Mouse (Mus musculus) spleen, adult 2 months (tissue): ENCODE measurements around the gene Prf1. TPM values are rescaled to one million over a fixed set of nuclear protein-coding genes. Genes with fewer than 3 reads are reported as not detected.

Experiments used
- DNase-seq, 2 experiments: peaks; one replicate each; pipeline versions ENCODE4 v3.0.0 to v3.0.0-alpha.2; 2012 to 2021; ENCODE audit warnings: low spot score in 2 of 2, low read depth in 1 of 2
- H3K27ac ChIP-seq: fragments of 200-500 bp; 2 replicates; pipeline ENCODE4 v1.5.1; 2012; ENCODE audit warnings: low read length, inconsistent platforms; ENCODE audit not compliant: insufficient read depth
- H3K27me3 ChIP-seq: fragments of 200-500 bp; 2 replicates; pipeline ENCODE4 v1.6.1; 2012; ENCODE audit warnings: mild to moderate bottlenecking, moderate library complexity, low read length, inconsistent platforms; ENCODE audit not compliant: control insufficient read depth, insufficient read depth
- H3K36me3 ChIP-seq: fragments of 200-500 bp; 2 replicates; pipeline ENCODE4 v1.6.1; 2012; ENCODE audit warnings: mild to moderate bottlenecking, low read length, inconsistent platforms; ENCODE audit not compliant: control insufficient read depth, insufficient read depth
- H3K4me1 ChIP-seq: fragments of 200-500 bp; 2 replicates; pipeline ENCODE4 v1.6.1; 2011; ENCODE audit warnings: inconsistent platforms; ENCODE audit not compliant: control insufficient read depth, insufficient read depth, insufficient read length
- H3K4me3 ChIP-seq: fragments of 200-500 bp; 2 replicates; pipeline ENCODE4 v1.5.1; 2011; ENCODE audit warnings: mild to moderate bottlenecking, inconsistent platforms; ENCODE audit not compliant: insufficient read depth, insufficient read length; ENCODE audit errors: extremely low read depth
- CTCF ChIP-seq: fragments of 200-500 bp; IDR thresholded peaks from 2 replicates; pipeline ENCODE4 v1.5.1; 2011; ENCODE audit warnings: mild to moderate bottlenecking, inconsistent platforms; ENCODE audit not compliant: insufficient read depth, insufficient read length, insufficient replicate concordance; ENCODE audit errors: extremely low read depth
- POLR2A ChIP-seq: fragments of 200-500 bp; IDR thresholded peaks from 2 replicates; pipeline ENCODE4 v1.6.1; 2011; ENCODE audit warnings: low read depth, low read length, inconsistent platforms
- WGBS: fragments of 180-500 bp; shearing (Covaris S2); methylation state at CpG from one replicate; pipeline ENCODE4 v1.1.7; 2018; 5-methylcytosine and 5-hydroxymethylcytosine counted together
- polyA plus RNA-seq: library from polyadenylated mRNA; depleted of rRNA; stranded (reverse); fragments of >200 nt; gene quantifications from 2 replicates; pipeline ENCODE4 v1.2.3, GENCODE M21; 2012

Prf1 gene
- polyA plus RNA-seq, 1 experiment: 16.2 TPM

GRCm38 (mm10) chr10:61304046-61304445, 6.4 kb downstream of the Prf1 start:
- DNase-seq: no peak
- WGBS: 91% methylated on average over 6 of the region's 6 CpGs
- no peak overlapping the region for H3K4me3 ChIP-seq
- H3K4me1 ChIP-seq: no peaks in the 10 kb centered on the region; the same call in 1 of the 2 replicates
- H3K27ac ChIP-seq: no peak overlapping the region
- no peaks in the 10 kb centered on the region for H3K27me3 ChIP-seq
- TF ChIP-seq POLR2A (no peak), CTCF (no peak)
- H3K36me3 ChIP-seq: no peaks in the 10 kb centered on the region

DNA sequence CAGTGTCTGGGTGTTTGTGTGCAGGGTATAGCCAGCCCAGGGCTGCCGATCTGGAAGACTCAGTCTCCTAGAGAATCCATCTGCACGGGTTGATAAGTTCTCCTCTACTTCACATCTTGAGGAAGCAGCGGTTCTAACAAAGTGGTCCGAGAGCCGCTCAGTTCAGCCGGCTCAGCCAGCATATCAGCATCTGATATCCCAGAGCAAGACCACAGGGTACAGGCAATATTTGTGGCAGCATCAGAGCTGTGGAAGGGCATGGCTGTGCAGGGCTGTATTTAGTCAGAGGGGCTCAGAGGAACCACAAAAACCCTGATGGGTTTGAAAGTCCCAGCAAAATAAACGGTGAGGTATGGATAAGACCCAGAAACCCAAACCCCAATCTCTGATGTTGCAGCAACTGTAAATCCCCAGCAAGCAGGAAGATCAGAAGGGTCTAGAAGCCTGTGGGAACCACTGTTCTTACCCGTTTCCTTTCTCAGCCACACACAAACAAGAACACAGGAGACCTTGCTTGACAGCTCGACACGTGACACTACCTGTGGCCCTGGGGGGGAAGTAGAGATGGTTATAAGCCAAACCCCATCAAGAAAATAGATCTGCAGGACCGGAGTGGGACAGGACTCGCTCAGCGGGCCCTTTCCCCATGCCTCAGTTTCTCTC, 8.4 kb downstream of the Prf1 start:
- Histone ChIP-seq H3K27me3 (no peaks in the 10 kb centered on the region), H3K4me1 (no peaks in the 10 kb centered on the region; the same call in 1 of the 2 replicates), H3K36me3 (no peaks in the 10 kb centered on the region), H3K27ac (peak overlapping the region; percentile 24; the same call in 1 of the 2 replicates), H3K4me3 (no peak overlapping the region)
- 22% methylated on average over 13 of the region's 13 CpGs for WGBS
- no peak for TF ChIP-seq POLR2A
- TF ChIP-seq CTCF: no peak
- peak; percentile 17 to 46 for DNase-seq

GRCm38 (mm10) chr10:61308706-61309320, 11.2 kb downstream of the Prf1 start:
- DNase-seq: no peak
- no peaks in the 10 kb centered on the region for H3K36me3 ChIP-seq
- no peak overlapping the region for H3K27ac ChIP-seq
- no peaks in the 10 kb centered on the region for H3K27me3 ChIP-seq
- WGBS: 76% methylated on average over 12 of the region's 12 CpGs
- no peak overlapping the region for H3K4me3 ChIP-seq
- no peaks in the 10 kb centered on the region; the same call in 1 of the 2 replicates for H3K4me1 ChIP-seq
- TF ChIP-seq CTCF: no peak

DNA sequence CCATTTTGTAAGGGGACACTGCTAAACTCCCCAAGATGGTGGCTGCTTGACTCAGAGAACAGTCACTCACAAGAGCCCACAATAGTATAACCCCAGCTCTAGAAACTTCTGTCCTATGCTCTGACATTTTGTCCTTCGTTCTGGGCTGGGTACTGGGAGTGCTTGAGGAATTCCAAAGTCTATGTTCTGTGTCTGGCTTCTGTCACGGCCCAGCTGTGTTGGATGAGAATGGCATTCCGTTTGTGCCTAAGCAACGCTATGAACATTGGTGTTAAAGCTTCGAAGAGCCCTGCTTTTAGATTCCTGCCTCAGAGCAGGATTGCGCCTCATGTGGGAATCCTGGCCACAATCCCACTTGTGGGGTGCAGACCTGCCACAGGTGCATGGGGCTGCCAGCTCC, 14.5 kb downstream of the Prf1 start:
- TF ChIP-seq POLR2A: no peak
- TF ChIP-seq CTCF: no peak
- DNase-seq: no peak
- H3K4me3 ChIP-seq: no peak overlapping the region
- WGBS: 93% methylated on average over 6 of the region's 6 CpGs
- H3K4me1 ChIP-seq: no peaks in the 10 kb centered on the region
- no peak overlapping the region for H3K27ac ChIP-seq
- no peaks in the 10 kb centered on the region for H3K27me3 ChIP-seq
- H3K36me3 ChIP-seq: no peaks in the 10 kb centered on the region

DNA sequence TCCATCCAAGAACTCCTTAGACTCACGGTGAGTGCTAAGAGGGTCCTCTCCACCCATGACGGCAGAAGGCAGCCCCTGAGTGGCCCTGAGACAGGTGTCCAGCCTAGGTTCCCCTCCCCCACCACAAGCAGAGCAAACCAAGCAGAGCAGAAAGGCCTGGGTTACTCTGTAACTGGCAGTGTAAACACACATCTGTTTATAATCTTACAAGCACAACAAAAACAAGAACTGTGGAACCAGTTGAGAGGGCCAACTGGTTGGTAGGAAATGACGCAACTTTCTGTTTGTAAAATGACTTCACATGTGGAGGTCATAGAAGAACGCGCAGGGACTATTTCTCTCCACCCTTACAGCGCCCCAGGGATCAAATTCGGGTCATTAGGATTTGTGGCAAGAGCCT, 15.1 kb downstream of the Prf1 start:
- H3K27me3 ChIP-seq: no peaks in the 10 kb centered on the region
- H3K36me3 ChIP-seq: no peaks in the 10 kb centered on the region
- TF ChIP-seq POLR2A (no peak), CTCF (no peak)
- H3K4me1 ChIP-seq: no peaks in the 10 kb centered on the region
- DNase-seq: no peak
- H3K4me3 ChIP-seq: no peak overlapping the region
- no peak overlapping the region for H3K27ac ChIP-seq
- WGBS: 72% methylated on average over 7 of the region's 7 CpGs

- no peak for TF ChIP-seq CTCF
- no peak for DNase-seq
- no peak overlapping the region for H3K27ac ChIP-seq
- no peaks in the 10 kb centered on the region for H3K27me3 ChIP-seq
- no peaks in the 10 kb centered on the region for H3K36me3 ChIP-seq
- H3K4me1 ChIP-seq: no peaks in the 10 kb centered on the region
- 76% methylated on average over 7 of the region's 7 CpGs for WGBS
- no peak overlapping the region for H3K4me3 ChIP-seq
These were observed 16.1 kb downstream of the Prf1 start for GRCm38 (mm10) chr10:61313750-61314149.

GRCm38 (mm10) chr10:61315324-61315880, 17.8 kb downstream of the Prf1 start:
- Histone ChIP-seq H3K36me3 (no peaks in the 10 kb centered on the region), H3K27ac (no peak overlapping the region), H3K27me3 (no peaks in the 10 kb centered on the region), H3K4me3 (no peak overlapping the region), H3K4me1 (no peaks in the 10 kb centered on the region)
- WGBS: 90% methylated on average over 9 of the region's 9 CpGs
- TF ChIP-seq CTCF (no peak), POLR2A (no peak)
- no peak for DNase-seq
